Mouse (Mus musculus) heart, embryonic 16.5 days (tissue): ENCODE measurements around the gene Pdap1. TPM values are rescaled to one million over a fixed set of nuclear protein-coding genes. Genes with fewer than 3 reads are reported as not detected.
"Not testable (repeated sequence)": the region's sequence is repeated elsewhere in the genome, so short reads cannot be mapped to it uniquely, and the experiment has no call there.

Experiments used
- ATAC-seq: fragments of 200-750 bp; cut with Nextera tagmentation; replicated peaks from 2 replicates; pipeline ENCODE4 v1.8.0; 2017; ENCODE audit warnings: moderate number of reproducible peaks; ENCODE audit not compliant: insufficient read depth, low FRiP score; ENCODE audit errors: extremely low read depth
- H3K27ac ChIP-seq: fragments of 300-500 bp; sonication (generic); 2 replicates; pipeline ENCODE4 v1.5.1; 2014; ENCODE audit warnings: mild to moderate bottlenecking, low read length, control low read depth, moderate library complexity
- H3K27me3 ChIP-seq: fragments of 300-500 bp; sonication (generic); 2 replicates; pipeline ENCODE4 v1.6.1; 2014; ENCODE audit warnings: low read length, mixed read lengths; ENCODE audit not compliant: control insufficient read depth, insufficient read depth
- H3K36me3 ChIP-seq: fragments of 300-500 bp; sonication (generic); 2 replicates; pipeline ENCODE4 v1.6.1; 2014; ENCODE audit not compliant: control insufficient read depth, insufficient read depth
- H3K4me1 ChIP-seq: fragments of 300-500 bp; sonication (generic); 2 replicates; pipeline ENCODE4 v1.6.1; 2014; ENCODE audit warnings: low read length, mixed read lengths; ENCODE audit not compliant: control insufficient read depth, insufficient read depth
- H3K4me2 ChIP-seq: fragments of 300-500 bp; sonication (generic); 2 replicates; pipeline ENCODE4 v1.6.1; 2014; ENCODE audit warnings: low read depth, mild to moderate bottlenecking, control low read depth, low read length
- H3K4me3 ChIP-seq: fragments of 300-500 bp; sonication (generic); 2 replicates; pipeline ENCODE4 v1.5.1; 2014; ENCODE audit warnings: mild to moderate bottlenecking, control low read depth, low read length
- H3K9ac ChIP-seq: fragments of 300-500 bp; sonication (generic); 2 replicates; pipeline ENCODE4 v1.6.1; 2014; ENCODE audit warnings: low read length, control low read depth
- H3K9me3 ChIP-seq: fragments of 300-500 bp; sonication (generic); replicated peaks from 2 replicates; pipeline ENCODE4 v1.6.1; 2016; ENCODE audit warnings: low read length; ENCODE audit not compliant: control insufficient read depth
- WGBS: fragments of 180-500 bp; shearing (Covaris S2); extraction: QIAGEN DNeasy Blood & Tissue Kit; methylation state at CpG from one replicate; pipeline ENCODE4 v1.1.7; 2014; 5-methylcytosine and 5-hydroxymethylcytosine counted together
- polyA plus RNA-seq: library from polyadenylated mRNA; unstranded; fragments of >200 nt; fragmentation: Nextera tagmentation; extraction: Ambion mirVana; gene quantifications from 2 replicates; pipeline ENCODE4 v1.2.1, GENCODE M21; 2015

Pdap1 gene
- polyA plus RNA-seq, 1 experiment from 2014 or later: 49.8 TPM

GRCm38 (mm10) chr5:145083201-145083600 is 56.8 kb downstream of the Pdap1 start:
- H3K27me3 ChIP-seq, H3K36me3 ChIP-seq, H3K9me3 ChIP-seq, H3K27ac ChIP-seq, H3K4me1 ChIP-seq, ATAC-seq: not testable (repeated sequence)
- Histone ChIP-seq H3K9ac (peak overlapping the region; percentile 99), H3K4me3 (peak overlapping the region; percentile 94), H3K4me2 (peak overlapping the region; percentile 92)
- WGBS: 44% methylated on average over 6 of the region's 6 CpGs

GRCm38 (mm10) chr5:145081866-145082613 is 58.0 kb downstream of the Pdap1 start:
- Histone ChIP-seq H3K4me3 (no peak overlapping the region), H3K27ac (no peak overlapping the region), H3K4me1 (peaks cover 10% of the 10 kb centered on the region), H3K4me2 (no peak overlapping the region), H3K36me3 (no peaks in the 10 kb centered on the region), H3K9ac (no peak overlapping the region), H3K9me3 (0 out of 2 replicates have a peak, but pooled peaks cover 3% of the 10 kb centered on the region), H3K27me3 (no peaks in the 10 kb centered on the region)
- no peak for ATAC-seq
- WGBS: 84% methylated on average over 10 of the region's 10 CpGs

Other genes with a start within 250 kb of the Pdap1 start
- 9.3 and 13.5 TPM in 2 replicates for gene Smurf1, start 174.4 kb downstream of the Pdap1 start, polyA plus RNA-seq
- not detected in 2 replicates for gene Gm4871, start 107.5 kb downstream of the Pdap1 start, polyA plus RNA-seq
- not detected in 2 replicates for gene 1700018F24Rik, start 97.2 kb downstream of the Pdap1 start, polyA plus RNA-seq
- gene Arpc1a, start 56.4 kb downstream of the Pdap1 start, polyA plus RNA-seq: 91.5 and 93.7 TPM in 2 replicates
- 0.11 TPM in 1 of 2 replicates, not detected in the other for gene Kpna7, start 56.2 kb downstream of the Pdap1 start, polyA plus RNA-seq
- 263 and 300 TPM in 2 replicates for gene Arpc1b, start 26.0 kb downstream of the Pdap1 start, polyA plus RNA-seq
- gene Bud31, start 124 bp upstream of the Pdap1 start, polyA plus RNA-seq: 118 and 134 TPM in 2 replicates
- 16.4 and 17.2 TPM in 2 replicates for gene Ptcd1, start 26.9 kb upstream of the Pdap1 start, polyA plus RNA-seq
- 25.9 and 26.5 TPM in 2 replicates for gene Cpsf4, start 27.0 kb upstream of the Pdap1 start, polyA plus RNA-seq
- 1,156 and 1,380 TPM in 2 replicates for gene Atp5j2, start 51.8 kb upstream of the Pdap1 start, polyA plus RNA-seq
- gene Zkscan14, start 61.6 kb upstream of the Pdap1 start, polyA plus RNA-seq: 7.0 and 8.0 TPM in 2 replicates
- gene Zkscan5, start 64.3 kb upstream of the Pdap1 start, polyA plus RNA-seq: 9.8 and 9.9 TPM in 2 replicates
- 30.0 and 31.9 TPM in 2 replicates for gene Zfp655, start 91.5 kb upstream of the Pdap1 start, polyA plus RNA-seq
- gene Zscan25, start 140.3 kb upstream of the Pdap1 start, polyA plus RNA-seq: 0.51 and 0.64 TPM in 2 replicates
- gene Cyp3a57, start 205.0 kb upstream of the Pdap1 start, polyA plus RNA-seq: not detected in 2 replicates